Mouse (Mus musculus) embryonic facial prominence, embryonic 12.5 days (tissue): ENCODE data around the gene Catsper3. TPM values are rescaled to one million over a fixed set of nuclear protein-coding genes. Genes with fewer than 3 reads are reported as not detected.

Experiments used
- ATAC-seq: fragments of 200-750 bp; cut with Nextera tagmentation; 2 replicates; pipeline ENCODE4 v1.8.0; 2017; ENCODE audit not compliant: insufficient number of reproducible peaks, insufficient read depth, low FRiP score, low TSS enrichment
- H3K27ac ChIP-seq: fragments of 300-500 bp; sonication (generic); 2 replicates; pipeline ENCODE4 v1.5.1; 2016; ENCODE audit warnings: mild to moderate bottlenecking
- H3K27me3 ChIP-seq: fragments of 300-500 bp; sonication (generic); 2 replicates; pipeline ENCODE4 v1.6.1; 2016; ENCODE audit warnings: mild to moderate bottlenecking, moderate library complexity
- H3K36me3 ChIP-seq: fragments of 300-500 bp; sonication (generic); 2 replicates; pipeline ENCODE4 v1.6.1; 2016; ENCODE audit warnings: mild to moderate bottlenecking
- H3K4me1 ChIP-seq: fragments of 300-500 bp; sonication (generic); 2 replicates; pipeline ENCODE4 v1.6.1; 2016
- H3K4me2 ChIP-seq: fragments of 300-500 bp; sonication (generic); replicated peaks from 2 replicates; pipeline ENCODE4 v1.6.1; 2016; ENCODE audit warnings: mild to moderate bottlenecking, moderate library complexity
- H3K4me3 ChIP-seq: fragments of 300-500 bp; sonication (generic); 2 replicates; pipeline ENCODE4 v1.5.1; 2016; ENCODE audit warnings: mild to moderate bottlenecking
- H3K9ac ChIP-seq: fragments of 300-500 bp; sonication (generic); 2 replicates; pipeline ENCODE4 v1.6.1; 2016; ENCODE audit warnings: mild to moderate bottlenecking, moderate library complexity
- H3K9me3 ChIP-seq: fragments of 300-500 bp; sonication (generic); 2 replicates; pipeline ENCODE4 v1.6.1; 2016; ENCODE audit warnings: mild to moderate bottlenecking, moderate library complexity
- WGBS: fragments of 180-500 bp; shearing (Covaris S2); methylation state at CpG from one replicate; pipeline ENCODE4 v1.1.7; 2016; 5-methylcytosine and 5-hydroxymethylcytosine counted together
- polyA plus RNA-seq: library from polyadenylated mRNA; unstranded; fragments of >200 nt; fragmentation: Nextera tagmentation; extraction: Ambion mirVana; gene quantifications from 2 replicates; pipeline ENCODE4 v1.2.1, GENCODE M21; 2016

Catsper3 gene
- polyA plus RNA-seq, 1 experiment from 2014 or later, result not detected

GRCm38 (mm10) chr13:55828141-55829017 is 44.0 kb downstream of the Catsper3 start:
- H3K4me2 ChIP-seq, result peak overlapping the region; percentile 36
- ATAC-seq, result no peak
- H3K36me3 ChIP-seq, result no peaks in the 10 kb centered on the region
- H3K4me3 ChIP-seq, result peak overlapping the region; percentile 54
- H3K27ac ChIP-seq, result peak overlapping the region; percentile 75
- H3K27me3 ChIP-seq, result peaks cover 64% of the 10 kb centered on the region
- no peaks in the 10 kb centered on the region for H3K9me3 ChIP-seq
- H3K9ac ChIP-seq, result peak overlapping the region; percentile 57
- peaks cover 19% of the 10 kb centered on the region for H3K4me1 ChIP-seq
- WGBS, result 1% methylated on average over 50 of the region's 50 CpGs

GRCm38 (mm10) chr13:55829018-55829655 is 44.8 kb downstream of the Catsper3 start:
- Histone ChIP-seq H3K27me3 (peaks cover 64% of the 10 kb centered on the region), H3K4me2 (peak overlapping the region; percentile 36), H3K9me3 (no peaks in the 10 kb centered on the region), H3K36me3 (no peaks in the 10 kb centered on the region), H3K9ac (peak overlapping the region; percentile 57; the same call in 1 of the 2 replicates), H3K4me1 (peaks cover 16% of the 10 kb centered on the region), H3K27ac (peak overlapping the region; percentile 75), H3K4me3 (peak overlapping the region; percentile 54)
- no peak for ATAC-seq
- 3% methylated on average over 12 of the region's 12 CpGs for WGBS

- Histone ChIP-seq H3K9ac (peak overlapping the region; percentile 81), H3K4me2 (peak overlapping the region; percentile 58), H3K27ac (peak overlapping the region; percentile 91), H3K9me3 (no peaks in the 10 kb centered on the region), H3K36me3 (no peaks in the 10 kb centered on the region), H3K27me3 (peaks cover 60% of the 10 kb centered on the region), H3K4me3 (peak overlapping the region; percentile 54), H3K4me1 (peaks cover 16% of the 10 kb centered on the region)
- ATAC-seq, result no peak
- under 1% methylated on average over 48 of the region's 48 CpGs for WGBS
Observed at GRCm38 (mm10) chr13:55830081-55830832, 45.9 kb downstream of the Catsper3 start.

DNA sequence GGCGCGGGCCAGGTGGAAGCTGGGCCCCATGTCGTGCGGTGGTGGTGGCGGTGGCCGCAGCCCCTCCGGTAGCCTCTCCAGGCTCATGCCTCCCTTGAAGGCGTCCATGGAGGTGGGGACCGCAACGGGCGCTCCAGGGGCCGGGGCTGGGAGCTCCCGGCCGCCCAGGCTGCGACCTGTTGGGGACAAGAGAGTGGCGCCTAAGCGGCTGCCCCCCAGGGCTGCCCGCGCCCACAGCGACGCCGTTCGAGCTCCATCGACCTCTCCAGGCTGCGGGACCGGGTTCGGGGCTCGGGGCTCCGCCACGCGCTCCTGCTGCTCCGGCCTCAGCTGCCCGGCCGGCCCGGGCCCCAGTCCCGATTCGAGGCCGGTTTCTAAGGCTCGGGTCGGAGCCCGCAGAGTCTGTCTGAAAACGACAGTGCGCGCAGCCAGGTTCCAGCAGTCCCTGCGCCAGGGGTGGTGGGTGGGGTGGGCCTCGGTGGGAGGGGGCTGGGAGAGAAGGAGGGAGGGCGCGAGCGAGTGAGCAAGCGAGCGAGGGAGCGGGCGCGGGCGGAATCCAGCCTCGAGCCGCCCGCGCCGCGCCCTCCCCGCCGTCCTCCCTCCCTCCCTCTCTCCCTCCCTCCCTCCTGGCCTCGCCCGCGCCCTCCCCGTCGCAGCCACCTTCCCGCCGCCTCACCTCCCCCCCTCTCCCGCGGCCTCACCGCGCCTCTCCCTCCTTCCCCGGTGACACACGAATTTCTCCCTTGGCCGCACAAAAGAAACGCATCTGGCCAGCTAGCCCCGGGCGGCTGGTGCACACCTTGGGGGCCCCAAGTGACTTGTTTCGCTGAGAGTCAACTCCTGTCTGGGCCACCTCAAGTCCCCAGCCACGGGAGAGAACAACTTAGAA is 46.7 kb downstream of the Catsper3 start:
- Histone ChIP-seq H3K4me3 (peak overlapping the region; percentile 54), H3K9me3 (no peaks in the 10 kb centered on the region), H3K4me2 (peak overlapping the region; percentile 58), H3K4me1 (peaks cover 19% of the 10 kb centered on the region), H3K27me3 (peaks cover 64% of the 10 kb centered on the region), H3K9ac (peak overlapping the region; percentile 81), H3K36me3 (no peaks in the 10 kb centered on the region), H3K27ac (peak overlapping the region; percentile 91)
- under 1% methylated on average over 66 of the region's 82 CpGs for WGBS
- no peak for ATAC-seq

GRCm38 (mm10) chr13:55831722-55832160 is 47.4 kb downstream of the Catsper3 start:
- Histone ChIP-seq H3K9ac (peak overlapping the region; percentile 81), H3K27ac (peak overlapping the region; percentile 91), H3K4me2 (peak overlapping the region; percentile 58), H3K4me1 (peaks cover 19% of the 10 kb centered on the region), H3K36me3 (no peaks in the 10 kb centered on the region), H3K4me3 (peak overlapping the region; percentile 54), H3K27me3 (peaks cover 71% of the 10 kb centered on the region), H3K9me3 (no peaks in the 10 kb centered on the region)
- WGBS, result under 1% methylated on average over 25 of the region's 25 CpGs
- no peak for ATAC-seq

GRCm38 (mm10) chr13:55832602-55833001 is 48.2 kb downstream of the Catsper3 start:
- Histone ChIP-seq H3K4me3 (peak overlapping the region; percentile 54), H3K27ac (peak overlapping the region; percentile 91), H3K36me3 (no peaks in the 10 kb centered on the region), H3K4me2 (peak overlapping the region; percentile 58), H3K27me3 (peaks cover 75% of the 10 kb centered on the region), H3K9me3 (no peaks in the 10 kb centered on the region), H3K9ac (peak overlapping the region; percentile 9; the same call in 1 of the 2 replicates), H3K4me1 (peaks cover 22% of the 10 kb centered on the region)
- whole genome bisulfite sequencing, result 38% methylated on average over 1 of the region's 1 CpGs
- no peak for ATAC-seq

DNA sequence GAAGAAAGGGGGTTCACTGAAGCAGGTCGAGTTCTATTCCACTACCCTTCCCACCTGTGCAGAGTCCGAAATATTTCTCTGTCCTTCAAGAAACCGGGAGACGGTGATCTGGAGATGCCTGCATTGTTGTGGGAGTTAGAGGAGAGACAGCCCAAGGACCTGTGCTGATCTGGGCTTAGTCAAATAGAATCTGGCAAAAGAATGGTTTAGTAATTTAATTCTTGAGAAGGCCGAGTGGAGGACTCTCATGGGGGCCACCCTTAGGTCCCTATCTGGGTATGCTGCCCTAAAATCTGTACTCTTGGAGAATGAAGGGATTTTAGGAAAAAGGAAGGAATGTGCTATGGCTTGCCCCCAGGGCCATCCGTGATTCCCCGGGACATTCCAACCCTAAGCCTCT is 49.6 kb downstream of the Catsper3 start:
- peak overlapping the region; percentile 24; the same call in 1 of the 2 replicates for H3K9ac ChIP-seq
- H3K4me3 ChIP-seq, result peak overlapping the region; percentile 54
- H3K9me3 ChIP-seq, result no peaks in the 10 kb centered on the region
- no peaks in the 10 kb centered on the region for H3K36me3 ChIP-seq
- WGBS, result 5% methylated on average over 7 of the region's 7 CpGs
- no peak for ATAC-seq
- peak overlapping the region; percentile 58 for H3K27ac ChIP-seq
- H3K4me1 ChIP-seq, result peaks cover 22% of the 10 kb centered on the region
- H3K27me3 ChIP-seq, result peaks cover 80% of the 10 kb centered on the region
- H3K4me2 ChIP-seq, result peak overlapping the region; percentile 58

DNA sequence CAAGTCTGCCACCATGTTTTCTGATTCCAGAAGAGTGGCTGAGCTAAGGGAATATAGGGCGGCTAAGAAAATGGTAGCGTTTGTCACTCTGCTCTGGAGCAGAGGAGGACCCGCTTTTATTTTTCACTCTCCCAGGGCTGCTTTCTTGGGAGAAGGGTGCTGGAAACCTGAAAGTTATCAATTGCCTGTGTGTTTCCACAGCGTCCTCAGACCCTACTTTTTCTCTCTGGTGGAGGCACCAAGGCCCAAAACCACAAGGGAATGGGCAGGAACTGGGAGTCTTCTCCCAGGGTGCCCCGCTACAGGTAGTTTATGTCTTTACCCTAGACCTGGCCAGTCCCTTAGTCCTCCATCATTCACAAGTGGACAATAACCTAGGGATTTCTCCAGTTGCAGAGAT is 50.3 kb downstream of the Catsper3 start:
- H3K27ac ChIP-seq, result peak overlapping the region; percentile 12; the same call in 1 of the 2 replicates
- H3K36me3 ChIP-seq, result no peaks in the 10 kb centered on the region
- H3K4me3 ChIP-seq, result peak overlapping the region; percentile 54
- 8% methylated on average over 5 of the region's 5 CpGs for WGBS
- H3K27me3 ChIP-seq, result peaks cover 85% of the 10 kb centered on the region
- no peaks in the 10 kb centered on the region for H3K9me3 ChIP-seq
- peak overlapping the region; percentile 58 for H3K4me2 ChIP-seq
- ATAC-seq, result no peak
- peak overlapping the region; percentile 63; the same call in 1 of the 2 replicates for H3K9ac ChIP-seq
- peaks cover 22% of the 10 kb centered on the region for H3K4me1 ChIP-seq

GRCm38 (mm10) chr13:55835548-55836097 is 51.3 kb downstream of the Catsper3 start:
- no peaks in the 10 kb centered on the region for H3K36me3 ChIP-seq
- WGBS, result under 1% methylated on average over 33 of the region's 33 CpGs
- H3K9me3 ChIP-seq, result no peaks in the 10 kb centered on the region
- peak overlapping the region; percentile 82 for H3K27ac ChIP-seq
- peaks cover 93% of the 10 kb centered on the region for H3K27me3 ChIP-seq
- H3K4me1 ChIP-seq, result peaks cover 25% of the 10 kb centered on the region; the same call in 1 of the 2 replicates
- H3K4me2 ChIP-seq, result peak overlapping the region; percentile 58
- ATAC-seq, result no peak
- peak overlapping the region; percentile 63 for H3K9ac ChIP-seq
- H3K4me3 ChIP-seq, result peak overlapping the region; percentile 54

- ATAC-seq, result no peak
- Histone ChIP-seq H3K27me3 (peaks cover 93% of the 10 kb centered on the region), H3K9ac (peak within 1 kb of the TSS; percentile 63), H3K36me3 (no peaks in the 10 kb centered on the region), H3K4me2 (peak within 1 kb of the TSS; percentile 58), H3K4me1 (peaks cover 25% of the 10 kb centered on the region; the same call in 1 of the 2 replicates), H3K9me3 (no peaks in the 10 kb centered on the region), H3K4me3 (peak within 1 kb of the TSS; percentile 54), H3K27ac (peak within 1 kb of the TSS; percentile 82)
- WGBS, result 1% methylated on average over 34 of the region's 36 CpGs
Observed at GRCm38 (mm10) chr13:55836142-55836625, 51.8 kb downstream of the Catsper3 start, which contains the start of gene Pitx1. Gene Pitx1 (minus strand): TSS chr13:55836192.
